Mouse (Mus musculus) myocyte (in vitro differentiated cells): ENCODE data around the gene Togaram2.

Source experiments
- E2F4 ChIP-seq: IDR thresholded peaks from one replicate; pipeline ENCODE4 v1.6.1; 2011; ENCODE audit warnings: mild to moderate bottlenecking, control low read depth, moderate library complexity; ENCODE audit not compliant: insufficient read depth
- MYOD1 ChIP-seq, 3 experiments: IDR thresholded peaks; one replicate each; pipeline ENCODE4 v1.6.1; 2011; ENCODE audit warnings: control low read depth in 2 of 3, low read depth in 2 of 3, mild to moderate bottlenecking in 2 of 3, moderate library complexity in 1 of 3; ENCODE audit not compliant: insufficient read length in 2 of 3, control insufficient read depth in 1 of 3
- MYOG ChIP-seq, 3 experiments: IDR thresholded peaks; one replicate each; pipeline ENCODE4 v1.6.1; 2011; ENCODE audit warnings: control low read depth in 2 of 3, low read depth in 2 of 3, mild to moderate bottlenecking in 2 of 3; ENCODE audit not compliant: insufficient read length in 2 of 3, control insufficient read depth in 1 of 3, insufficient read depth in 1 of 3
- POLR2A ChIP-seq: IDR thresholded peaks from one replicate; pipeline ENCODE4 v1.6.1; 2011; ENCODE audit warnings: low read depth, mild to moderate bottlenecking, control low read depth, moderate library complexity; ENCODE audit not compliant: insufficient read length
- SRF ChIP-seq: IDR thresholded peaks from one replicate; pipeline ENCODE4 v1.6.1; 2011; ENCODE audit warnings: low read depth; ENCODE audit not compliant: control insufficient read depth, insufficient read length
- TCF12 ChIP-seq: IDR thresholded peaks from one replicate; pipeline ENCODE4 v1.6.1; 2011; ENCODE audit warnings: mild to moderate bottlenecking, control low read depth; ENCODE audit not compliant: poor library complexity, insufficient read depth, severe bottlenecking
- TCF3 ChIP-seq: IDR thresholded peaks from one replicate; pipeline ENCODE4 v1.6.1; 2011; ENCODE audit warnings: low read depth, control low read depth; ENCODE audit not compliant: insufficient read length
- USF1 ChIP-seq: IDR thresholded peaks from one replicate; pipeline ENCODE4 v1.6.1; 2011; ENCODE audit warnings: low read depth, mild to moderate bottlenecking, control low read depth, moderate library complexity

DNA sequence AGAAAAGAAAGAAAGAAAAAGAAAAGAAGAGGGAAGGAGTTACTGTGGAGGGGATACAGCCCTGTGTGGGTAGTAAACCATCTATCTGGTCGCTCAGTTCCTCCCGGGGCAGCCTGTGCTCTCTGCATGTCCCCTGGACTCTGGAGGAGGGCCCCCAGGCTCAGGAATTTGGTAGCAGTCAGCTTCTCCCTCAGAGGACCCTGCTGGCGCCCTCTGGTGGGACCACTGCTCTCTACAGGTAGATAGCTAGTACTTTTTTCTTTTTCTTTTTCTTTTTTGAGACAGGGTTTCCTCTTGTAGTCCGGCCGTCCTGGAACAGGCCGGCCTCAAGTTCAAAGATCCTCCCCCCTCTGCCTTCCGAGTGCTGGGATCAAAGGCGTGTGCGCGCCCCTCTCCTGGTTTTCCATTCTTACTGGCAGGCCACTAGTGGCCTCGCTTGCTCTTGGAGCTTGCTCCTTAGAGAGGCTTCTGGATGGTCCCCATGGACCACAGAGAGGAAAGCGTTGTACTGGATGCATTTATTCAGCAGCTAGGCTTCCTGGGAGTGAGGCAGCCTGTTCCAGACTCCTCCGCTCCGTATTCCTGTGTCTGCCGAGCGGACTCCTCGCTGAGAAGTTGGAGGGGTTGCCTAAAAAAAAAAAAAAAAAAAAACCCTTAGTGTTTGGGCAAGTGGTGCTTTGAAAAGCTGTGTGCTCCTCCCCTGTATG, 1.1 kb upstream of the Togaram2 start:
- TF ChIP-seq POLR2A = no peak
- no peak for TF ChIP-seq E2F4
- TF ChIP-seq USF1 = no peak
- TF ChIP-seq TCF3 = no peak
- no peak for TF ChIP-seq SRF
- no peak for TF ChIP-seq MYOG (IDR thresholded peaks at IDR 0.05; ENCODE audit: control insufficient read depth in 1 of 3, insufficient read depth in 1 of 3, insufficient read length in 2 of 3, low read depth in 2 of 3)
- no peak for TF ChIP-seq TCF12
- no peak for TF ChIP-seq MYOD1 (IDR thresholded peaks at IDR 0.05; ENCODE audit: control insufficient read depth in 1 of 3, insufficient read length in 2 of 3, low read depth in 2 of 3)
